Mouse (Mus musculus) small intestine, adult 2 months (tissue): ENCODE results near the gene Irf2.

Experiments
- CTCF ChIP-seq: fragments of 200-500 bp; IDR thresholded peaks from 2 replicates; pipeline ENCODE4 v1.5.1; 2012; ENCODE audit warnings: low read depth, mild to moderate bottlenecking, control low read depth, inconsistent platforms, low read length, moderate library complexity, mixed read lengths; ENCODE audit not compliant: insufficient replicate concordance, insufficient read length; ENCODE audit errors: extremely low read depth
- POLR2A ChIP-seq: fragments of 200-500 bp; IDR thresholded peaks from 2 replicates; pipeline ENCODE4 v1.6.1; 2012; ENCODE audit warnings: low read depth, mild to moderate bottlenecking, control low read depth, inconsistent platforms, low read length, moderate library complexity

DNA sequence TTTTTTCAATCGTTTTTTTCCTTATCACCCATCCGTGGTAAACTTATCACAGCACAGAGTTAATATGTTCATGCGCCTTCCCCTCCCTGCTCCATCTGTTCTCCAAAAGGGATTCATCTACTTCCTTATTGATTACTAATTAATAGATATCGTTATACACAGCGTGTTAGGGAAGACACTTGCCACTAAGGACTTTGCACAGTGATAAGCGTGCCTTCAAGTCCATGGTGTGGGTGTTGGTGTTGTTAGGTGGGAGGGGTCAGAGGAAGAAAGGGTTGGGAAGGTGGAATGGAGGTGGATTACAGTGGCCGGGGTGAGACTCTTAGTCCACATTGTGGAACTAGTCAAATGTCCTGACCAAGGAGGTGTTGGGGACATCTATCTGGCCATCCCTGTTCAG is 21.2 kb downstream of the Irf2 start:
- TF ChIP-seq POLR2A: no peak
- TF ChIP-seq CTCF: no peak
